Mouse (Mus musculus) embryonic stem cell, embryonic (primary cell): Measurements from ENCODE around the gene Cfap157.

Experiments used
- CTCF ChIA-PET, 4 experiments: fragments of 300-600 bp in 2 of 4; fragments of 350-600 bp in 2 of 4; sonication (Branson Sonifier 250); formaldehyde crosslinking; loops; one replicate each; lab custom pipeline; 2022; ENCODE audit warnings: inconsistent platforms in 2 of 4; lab: Charles Lee
- POLR2A ChIA-PET, 4 experiments: fragments of 300-600 bp in 2 of 4; fragments of 350-600 bp in 2 of 4; sonication (Branson Sonifier 250); formaldehyde crosslinking; loops; one replicate each; lab custom pipeline; 2022; ENCODE audit warnings: antibody characterized with exemption in 4 of 4, inconsistent platforms in 1 of 4; lab: Charles Lee

The Cfap157 gene

GRCm38 (mm10) chr2:32808816-32809566 lies 24.8 kb upstream of the Cfap157 start:
- POLR2A ChIA-PET = interaction anchor here in 3 of 4 experiments (0.6 to 1.5 kb wide), 4 partner anchors 12 to 123 kb away, joined by 3 read pairs; no protein-coding TSS in a partner anchor
- CTCF ChIA-PET = interaction anchor here in 2 of 4 experiments (1.0 to 1.7 kb wide), 6 partner anchors 34 to 120 kb away, joined by 3 to 6 read pairs (median 3); no protein-coding TSS in a partner anchor

- CTCF ChIA-PET = interaction anchor here (0.6 to 1.5 kb wide), 6 partner anchors 11 to 130 kb away, joined by 3 to 5 read pairs (median 3); no protein-coding TSS in a partner anchor
- POLR2A ChIA-PET = interaction anchor here in 1 of 4 experiments (0.9 to 1.6 kb wide), 3 partner anchors 9 to 130 kb away, joined by 3 to 5 read pairs (median 3); no protein-coding TSS in a partner anchor
These were observed 14.2 kb upstream of the Cfap157 start for GRCm38 (mm10) chr2:32798251-32798962.

GRCm38 (mm10) chr2:32795748-32796418 lies 11.7 kb upstream of the Cfap157 start:
- CTCF ChIA-PET = interaction anchor here in 2 of 4 experiments (0.7 to 1.4 kb wide), 3 partner anchors 17 to 391 kb away, joined by 3 to 4 read pairs (median 3); partner anchors contain the start of gene Tor2a (in 1 of the 2)
- POLR2A ChIA-PET = interaction anchor here in 1 of 4 experiments (0.8 to 1.6 kb wide), 3 partner anchors 11 to 168 kb away, joined by 3 read pairs; no protein-coding TSS in a partner anchor

- ChIA-PET CTCF (interaction anchor here in 2 of 4 experiments (0.6 to 0.7 kb wide), 2 partner anchors 30 to 66 kb away, joined by 3 read pairs; no protein-coding TSS in a partner anchor), POLR2A (interaction anchor here in 1 of 4 experiments (1.5 kb wide), 1 partner anchor 13 kb away, joined by 4 read pairs; no protein-coding TSS in a partner anchor)
These were observed 7.1 kb upstream of the Cfap157 start for GRCm38 (mm10) chr2:32791297-32791696.

- ChIA-PET POLR2A (interaction anchor here in 2 of 4 experiments (1.1 to 2.9 kb wide), 7 partner anchors 9 to 218 kb away, joined by 3 to 11 read pairs (median 3); partner anchors contain the start of gene Dpm2 (in 1 of the 2)), CTCF (interaction anchor here in 3 of 4 experiments (1.0 to 4.4 kb wide), 11 partner anchors 9 to 140 kb away, joined by 3 to 24 read pairs (median 8); partner anchors contain the start of gene Tor2a (in 1 of the 3))
These were observed 4.4 kb upstream of the Cfap157 start for GRCm38 (mm10) chr2:32788581-32788980.

GRCm38 (mm10) chr2:32787176-32787575 lies 2.9 kb upstream of the Cfap157 start:
- POLR2A ChIA-PET = interaction anchor here in 3 of 4 experiments (0.6 to 2.9 kb wide), 17 partner anchors 13 to 471 kb away, joined by 3 to 11 read pairs (median 3); partner anchors contain the start of gene Dpm2 (in 1 of the 3)
- CTCF ChIA-PET = interaction anchor here (0.6 to 4.4 kb wide), 40 partner anchors 8 to 504 kb away, joined by 3 to 24 read pairs (median 4); partner anchors contain the start of gene Tor2a (in 1 of the 4)

- ChIA-PET POLR2A (interaction anchor here (0.5 to 2.1 kb wide), 27 partner anchors 11 to 676 kb away, joined by 3 to 14 read pairs (median 3); partner anchors contain the start of genes Tor2a (in 2 of the 4), Cdk9 (in 1 of the 4), Fpgs (in 1 of the 4) and Garnl3 (in 1 of the 4)), CTCF (interaction anchor here (0.7 to 5.2 kb wide), 43 partner anchors 10 to 682 kb away, joined by 3 to 98 read pairs (median 5); partner anchors contain the start of genes Tor2a (in 2 of the 4) and 9430097D07Rik (in 1 of the 4))
These were observed 2.5 kb downstream of the Cfap157 start for GRCm38 (mm10) chr2:32781710-32782109.

- POLR2A ChIA-PET = interaction anchor here in 3 of 4 experiments (0.7 to 2.3 kb wide), 13 partner anchors 8 to 182 kb away, joined by 3 to 10 read pairs (median 4); partner anchors contain the start of genes Lrsam1 (in 3 of the 3) and Rpl12 (in 3 of the 3)
These were observed 4.5 kb downstream of the Cfap157 start for GRCm38 (mm10) chr2:32779714-32780113.

GRCm38 (mm10) chr2:32779131-32779530 lies 5.1 kb downstream of the Cfap157 start:
- ChIA-PET CTCF (interaction anchor here (0.5 to 5.2 kb wide), 72 partner anchors 9 to 623 kb away, joined by 3 to 98 read pairs (median 4); partner anchors contain the start of genes Tor2a (in 3 of the 4), Cdk9 (in 1 of the 4) and Garnl3 (in 1 of the 4)), POLR2A (interaction anchor here in 3 of 4 experiments (0.7 to 2.3 kb wide), 22 partner anchors 16 to 184 kb away, joined by 3 to 9 read pairs (median 3); partner anchors contain the start of genes Lrsam1 (in 2 of the 3), Rpl12 (in 2 of the 3), Cdk9 (in 1 of the 3) and Tor2a (in 1 of the 3))

More at GRCm38 (mm10) chr2:32779714-32780113, 4.5 kb downstream of the Cfap157 start:
- CTCF ChIA-PET = interaction anchor here (0.5 to 5.2 kb wide), 45 partner anchors 8 to 570 kb away, joined by 3 to 98 read pairs (median 5); partner anchors contain the start of genes Tor2a (in 2 of the 4) and Pip5kl1 (in 1 of the 4)

GRCm38 (mm10) chr2:32778081-32778480 lies 6.1 kb downstream of the Cfap157 start:
- POLR2A ChIA-PET = interaction anchor here in 2 of 4 experiments (0.9 to 2.3 kb wide), 7 partner anchors 21 to 184 kb away, joined by 3 to 6 read pairs (median 3); partner anchors contain the start of genes Lrsam1 (in 1 of the 2), Rpl12 (in 1 of the 2) and Tor2a (in 1 of the 2)
- CTCF ChIA-PET = interaction anchor here (0.5 to 5.2 kb wide), 17 partner anchors 8 to 624 kb away, joined by 3 to 98 read pairs (median 8); partner anchors contain the start of gene Tor2a (in 1 of the 4)

- POLR2A ChIA-PET = interaction anchor here in 3 of 4 experiments (0.6 to 1.5 kb wide), 7 partner anchors 9 to 132 kb away, joined by 3 to 6 read pairs (median 3); partner anchors contain the start of gene Eng (in 1 of the 3)
- CTCF ChIA-PET = interaction anchor here in 1 of 4 experiments (1.7 to 1.8 kb wide), 2 partner anchors 68 to 83 kb away, joined by 5 to 7 read pairs; no protein-coding TSS in a partner anchor
These were observed 8.0 kb downstream of the Cfap157 start for GRCm38 (mm10) chr2:32776192-32776591.

- CTCF ChIA-PET = interaction anchor here in 3 of 4 experiments (0.5 to 2.5 kb wide), 15 partner anchors 11 to 192 kb away, joined by 3 to 7 read pairs (median 4); partner anchors contain the start of gene Tor2a (in 2 of the 3)
- POLR2A ChIA-PET = interaction anchor here in 3 of 4 experiments (0.5 to 1.8 kb wide), 22 partner anchors 8 to 852 kb away, joined by 3 to 6 read pairs (median 4); partner anchors contain the start of genes Lrsam1 (in 3 of the 3), Rpl12 (in 3 of the 3) and Tor2a (in 1 of the 3)
These were observed 8.7 kb downstream of the Cfap157 start, which contains the start of the genes Ttc16 and Ptrh1 for GRCm38 (mm10) chr2:32775359-32776074. Gene Ttc16, minus strand, starts transcription at chr2:32775633. Gene Ptrh1, plus strand, starts transcription at chr2:32775786.

- ChIA-PET POLR2A (interaction anchor here in 1 of 4 experiments (1.0 to 1.3 kb wide), 3 partner anchors 26 to 185 kb away, joined by 3 to 5 read pairs (median 5); partner anchors contain the start of gene St6galnac4), CTCF (interaction anchor here (0.5 to 2.1 kb wide), 6 partner anchors 15 to 135 kb away, joined by 3 to 12 read pairs (median 3); partner anchors contain the start of gene Tor2a (in 1 of the 4))
These were observed 11.5 kb downstream of the Cfap157 start for GRCm38 (mm10) chr2:32772626-32773279.

- CTCF ChIA-PET = interaction anchor here (0.5 to 2.1 kb wide), 15 partner anchors 9 to 807 kb away, joined by 3 to 12 read pairs (median 4); partner anchors contain the start of genes Tor2a (in 2 of the 4) and Slc2a8 (in 1 of the 4)
- POLR2A ChIA-PET = interaction anchor here in 2 of 4 experiments (0.6 to 1.3 kb wide), 9 partner anchors 8 to 810 kb away, joined by 3 to 8 read pairs (median 3); partner anchors contain the start of genes Cdk9 (in 1 of the 2) and St6galnac4 (in 1 of the 2)
These were observed 12.3 kb downstream of the Cfap157 start for GRCm38 (mm10) chr2:32771886-32772285.
